12 mouse cellular contexts compared by ENCODE assay signal in genomic region chr11:19737331-19737730, GRCm38 (mm10).
DNase-seq lines count a peak whose midpoint lies in the region; ATAC-seq lines count a peak whose summit lies in the region.
"Had no signal": no experiment of that assay in that cellular context is flagged by ENCODE, and none has a peak within 500 bp of the region (broad histone marks: within the 10 kb centered on the region; RNA-seq: fewer than 3 reads in every experiment).

No protein-coding gene starts in this region.

- peak; percentile 19 for DNase-seq in forebrain, embryonic 14.5 days (ENCODE audit: low spot score)
- DNase-seq in neural tube, embryonic 11.5 days (ENCODE audit: low spot score), result no peak
- DNase-seq in neural tube, embryonic 10.5 days (ENCODE audit: extremely low spot score, low spot score), result no peak
- DNase-seq in ovary, postnatal 36 days (ENCODE audit: low spot score), result no peak
- no peak for DNase-seq in layer of hippocampus, adult 8-10 months (ENCODE audit: low spot score in 2 of 2)
- no peak for DNase-seq in cerebellum, postnatal 36 days
- DNase-seq: cerebellum, adult 11 months; right cerebral cortex, postnatal 25 days had no signal

- no peak overlapping the region for H3K4me3 ChIP-seq in forebrain, embryonic 14.5 days (ENCODE audit: low read depth, low read length)
- no peak overlapping the region for H3K4me3 ChIP-seq in forebrain, embryonic 13.5 days
- H3K4me3 ChIP-seq in neural tube, embryonic 11.5 days (ENCODE audit: low read depth, low read length), result no peak overlapping the region
- H3K4me3 ChIP-seq in limb, embryonic 13.5 days, result no peak overlapping the region
- H3K4me3 ChIP-seq: forebrain, embryonic 10.5 days; limb, embryonic 15.5 days had no signal

- H3K27me3 ChIP-seq in forebrain, embryonic 14.5 days (replicated peaks; ENCODE audit: control insufficient read depth, insufficient read depth, low read length), result no peaks in the 10 kb centered on the region
- no peaks in the 10 kb centered on the region for H3K27me3 ChIP-seq in forebrain, embryonic 13.5 days
- H3K27me3 ChIP-seq in neural tube, embryonic 11.5 days (ENCODE audit: control insufficient read depth, insufficient read depth, low read length), result no peaks in the 10 kb centered on the region
- peaks cover 37% of the 10 kb centered on the region for H3K27me3 ChIP-seq in limb, embryonic 13.5 days

- no peaks in the 10 kb centered on the region for H3K36me3 ChIP-seq in forebrain, embryonic 14.5 days (ENCODE audit: control insufficient read depth, insufficient read depth, low read length)
- H3K36me3 ChIP-seq in forebrain, embryonic 13.5 days (ENCODE audit: poor library complexity, severe bottlenecking), result no peaks in the 10 kb centered on the region
- H3K36me3 ChIP-seq in neural tube, embryonic 11.5 days (ENCODE audit: control insufficient read depth, insufficient read depth, low read length), result no peaks in the 10 kb centered on the region
- H3K36me3 ChIP-seq in limb, embryonic 13.5 days, result no peaks in the 10 kb centered on the region
- H3K36me3 ChIP-seq: forebrain, embryonic 10.5 days; limb, embryonic 15.5 days had no signal

- no peaks in the 10 kb centered on the region for H3K9me3 ChIP-seq in forebrain, embryonic 14.5 days (replicated peaks; ENCODE audit: control insufficient read depth, low read length)
- H3K9me3 ChIP-seq in forebrain, embryonic 13.5 days (replicated peaks), result no peaks in the 10 kb centered on the region; the same call in 1 of the 2 replicates
- no peaks in the 10 kb centered on the region for H3K9me3 ChIP-seq in neural tube, embryonic 11.5 days (ENCODE audit: control insufficient read depth, low read length)
- H3K9me3 ChIP-seq in limb, embryonic 13.5 days, result no peaks in the 10 kb centered on the region
- H3K9me3 ChIP-seq: limb, embryonic 15.5 days had no signal

- H3K27ac ChIP-seq in forebrain, embryonic 14.5 days (ENCODE audit: low read depth, low read length), result no peak overlapping the region
- no peak overlapping the region for H3K27ac ChIP-seq in forebrain, embryonic 13.5 days
- no peak overlapping the region for H3K27ac ChIP-seq in neural tube, embryonic 11.5 days (ENCODE audit: low read depth, low read length)
- H3K27ac ChIP-seq in limb, embryonic 13.5 days, result no peak overlapping the region
- H3K27ac ChIP-seq: forebrain, embryonic 10.5 days; limb, embryonic 15.5 days had no signal

- H3K9ac ChIP-seq in forebrain, embryonic 14.5 days (ENCODE audit: low read length), result no peak overlapping the region
- H3K9ac ChIP-seq in forebrain, embryonic 13.5 days, result no peak overlapping the region
- no peak overlapping the region for H3K9ac ChIP-seq in neural tube, embryonic 11.5 days (ENCODE audit: low read length)
- H3K9ac ChIP-seq in limb, embryonic 13.5 days, result no peak overlapping the region
- H3K9ac ChIP-seq: limb, embryonic 15.5 days had no signal

- ATAC-seq in forebrain, embryonic 14.5 days, result no peak
- no peak for ATAC-seq in forebrain, embryonic 13.5 days
- peak; percentile 41; the same call in 1 of the 2 replicates for ATAC-seq in neural tube, embryonic 11.5 days (ENCODE audit: insufficient read depth, low FRiP score, low TSS enrichment)
- ATAC-seq in limb, embryonic 13.5 days (ENCODE audit: low FRiP score, low read depth), result peak; percentile 49

- WGBS in forebrain, embryonic 14.5 days, result 54% methylated on average over 5 of the region's 5 CpGs
- WGBS in forebrain, embryonic 13.5 days, result 58% methylated on average over 5 of the region's 5 CpGs
- 42% methylated on average over 5 of the region's 5 CpGs for WGBS in neural tube, embryonic 11.5 days
- WGBS in limb, embryonic 13.5 days, result 17% methylated on average over 5 of the region's 5 CpGs

- no peaks in the 10 kb centered on the region for H3K4me1 ChIP-seq in forebrain, embryonic 14.5 days (ENCODE audit: control insufficient read depth, insufficient read depth, low read length)
- H3K4me1 ChIP-seq in forebrain, embryonic 13.5 days, result 0 out of 2 replicates have a peak, but pooled peaks cover 4% of the 10 kb centered on the region
- no peaks in the 10 kb centered on the region for H3K4me1 ChIP-seq in neural tube, embryonic 11.5 days (ENCODE audit: control insufficient read depth, insufficient read depth, low read length)
- peaks cover 48% of the 10 kb centered on the region for H3K4me1 ChIP-seq in limb, embryonic 13.5 days

- no peak overlapping the region for H3K4me2 ChIP-seq in forebrain, embryonic 14.5 days (ENCODE audit: low read length)
- H3K4me2 ChIP-seq in forebrain, embryonic 13.5 days, result no peak overlapping the region
- H3K4me2 ChIP-seq in neural tube, embryonic 11.5 days (ENCODE audit: low read depth), result no peak overlapping the region
- no peak overlapping the region for H3K4me2 ChIP-seq in limb, embryonic 13.5 days (replicated peaks)
- H3K4me2 ChIP-seq: limb, embryonic 15.5 days had no signal

Comparison
In these comparisons a context has a peak if more than half of its experiments do, and no peak if none do; other contexts are left out.
1. ATAC-seq: peak in neural tube, embryonic 11.5 days (single experiment) and limb, embryonic 13.5 days (single experiment); none in forebrain, embryonic 14.5 days (single experiment) and forebrain, embryonic 13.5 days (single experiment).